Mouse (Mus musculus) liver, adult 2 months (tissue): ENCODE data around the gene Slc35b1. TPM values are rescaled to one million over a fixed set of nuclear protein-coding genes. Genes with fewer than 3 reads are reported as not detected.
"Not testable (repeated sequence)": the region's sequence is repeated elsewhere in the genome, so short reads cannot be mapped to it uniquely, and the experiment has no call there.

Source experiments
- DNase-seq: peaks from one replicate; pipeline ENCODE4 v3.0.0-alpha.2; 2011; ENCODE audit warnings: low read depth, low spot score; ENCODE audit errors: extremely low read depth
- H3K27ac ChIP-seq: fragments of 200-500 bp; replicated peaks from 2 replicates; pipeline ENCODE4 v1.5.1; 2012; ENCODE audit warnings: low read depth, mild to moderate bottlenecking, control low read depth, inconsistent platforms, low read length; ENCODE audit not compliant: insufficient read depth
- H3K27me3 ChIP-seq: fragments of 200-500 bp; 2 replicates; pipeline ENCODE4 v1.6.1; 2012; ENCODE audit warnings: mild to moderate bottlenecking, moderate library complexity, low read length, inconsistent platforms; ENCODE audit not compliant: control insufficient read depth, insufficient read depth
- H3K36me3 ChIP-seq: fragments of 200-500 bp; 2 replicates; pipeline ENCODE4 v1.6.1; 2012; ENCODE audit warnings: low read length, inconsistent platforms; ENCODE audit not compliant: control insufficient read depth, insufficient read depth
- H3K4me1 ChIP-seq: fragments of 200-500 bp; 2 replicates; pipeline ENCODE4 v1.6.1; 2011; ENCODE audit warnings: low read length; ENCODE audit not compliant: control insufficient read depth, insufficient read depth
- H3K4me3 ChIP-seq: fragments of 200-500 bp; 2 replicates; pipeline ENCODE4 v1.5.1; 2011; ENCODE audit warnings: low read depth, mild to moderate bottlenecking, control low read depth, low read length, moderate library complexity; ENCODE audit not compliant: insufficient read depth
- H3K79me2 ChIP-seq: fragments of 200-500 bp; 2 replicates; pipeline ENCODE4 v1.6.1; 2012; ENCODE audit warnings: inconsistent platforms, mild to moderate bottlenecking, low read length, moderate library complexity; ENCODE audit not compliant: control insufficient read depth, insufficient read depth
- H3K9ac ChIP-seq: fragments of 200-500 bp; 2 replicates; pipeline ENCODE4 v1.6.1; 2012; ENCODE audit warnings: low read depth, mild to moderate bottlenecking, control low read depth, inconsistent platforms, low read length
- CTCF ChIP-seq: fragments of 200-500 bp; IDR thresholded peaks from 2 replicates; pipeline ENCODE4 v1.5.1; 2011; ENCODE audit warnings: low read depth, low read length, control low read depth
- POLR2A ChIP-seq: fragments of 200-500 bp; IDR thresholded peaks from 2 replicates; pipeline ENCODE4 v1.6.1; 2011; ENCODE audit warnings: low read length, control low read depth; ENCODE audit not compliant: insufficient read depth; ENCODE audit errors: extremely low read depth
- WGBS: fragments of 180-500 bp; shearing (Covaris S2); methylation state at CpG from one replicate; pipeline ENCODE4 v1.1.7; 2018; 5-methylcytosine and 5-hydroxymethylcytosine counted together
- polyA plus RNA-seq: library from polyadenylated mRNA; depleted of rRNA; stranded (reverse); fragments of >200 nt; gene quantifications from 2 replicates; pipeline ENCODE4 v1.2.3, GENCODE M21; 2012
- total RNA-seq: library from RNA; depleted of rRNA; stranded (reverse); fragments of >200 nt; gene quantifications from 2 replicates; pipeline ENCODE4 v1.2.3, GENCODE M21; 2014

Slc35b1 gene
- total and polyA plus RNA-seq, 2 experiments, result 58.6 to 92.0 TPM

GRCm38 (mm10) chr11:95403382-95404340, 19.2 kb downstream of the Slc35b1 start:
- Histone ChIP-seq H3K27me3 (no peaks in the 10 kb centered on the region), H3K9ac (no peak overlapping the region), H3K79me2 (no peaks in the 10 kb centered on the region), H3K27ac (no peak overlapping the region), H3K4me1 (no peaks in the 10 kb centered on the region; the same call in 1 of the 2 replicates), H3K36me3 (no peaks in the 10 kb centered on the region), H3K4me3 (no peak overlapping the region)
- DNase-seq, result no peak
- 76% methylated on average over 16 of the region's 16 CpGs for WGBS
- no peak for TF ChIP-seq CTCF
- TF ChIP-seq POLR2A, result no peak

GRCm38 (mm10) chr11:95405771-95406170, 21.3 kb downstream of the Slc35b1 start:
- no peak overlapping the region for H3K27ac ChIP-seq
- DNase-seq, result peak; percentile 29
- H3K79me2 ChIP-seq, result no peaks in the 10 kb centered on the region
- TF ChIP-seq CTCF, result no peak
- TF ChIP-seq POLR2A, result no peak
- WGBS, result 9% methylated on average over 4 of the region's 4 CpGs
- no peaks in the 10 kb centered on the region; the same call in 1 of the 2 replicates for H3K4me1 ChIP-seq
- no peak overlapping the region for H3K9ac ChIP-seq
- no peaks in the 10 kb centered on the region for H3K27me3 ChIP-seq
- no peak overlapping the region for H3K4me3 ChIP-seq
- no peaks in the 10 kb centered on the region for H3K36me3 ChIP-seq

- not testable (repeated sequence) for H3K27ac ChIP-seq, H3K4me3 ChIP-seq, H3K9ac ChIP-seq, H3K79me2 ChIP-seq, DNase-seq, H3K27me3 ChIP-seq, H3K36me3 ChIP-seq, H3K4me1 ChIP-seq
- 87% methylated on average over 5 of the region's 5 CpGs for WGBS
Measured at GRCm38 (mm10) chr11:95406398-95406797, 21.9 kb downstream of the Slc35b1 start.

GRCm38 (mm10) chr11:95409450-95410112, 25.1 kb downstream of the Slc35b1 start:
- Histone ChIP-seq H3K4me1 (peaks cover 3% of the 10 kb centered on the region; the same call in 1 of the 2 replicates), H3K36me3 (no peaks in the 10 kb centered on the region), H3K79me2 (no peaks in the 10 kb centered on the region), H3K27me3 (no peaks in the 10 kb centered on the region), H3K9ac (no peak overlapping the region), H3K27ac (no peak overlapping the region; the same call in 1 of the 2 replicates), H3K4me3 (no peak overlapping the region)
- 49% methylated on average over 10 of the region's 10 CpGs for WGBS
- peak; percentile 87 for DNase-seq
- TF ChIP-seq POLR2A, result no peak

DNA sequence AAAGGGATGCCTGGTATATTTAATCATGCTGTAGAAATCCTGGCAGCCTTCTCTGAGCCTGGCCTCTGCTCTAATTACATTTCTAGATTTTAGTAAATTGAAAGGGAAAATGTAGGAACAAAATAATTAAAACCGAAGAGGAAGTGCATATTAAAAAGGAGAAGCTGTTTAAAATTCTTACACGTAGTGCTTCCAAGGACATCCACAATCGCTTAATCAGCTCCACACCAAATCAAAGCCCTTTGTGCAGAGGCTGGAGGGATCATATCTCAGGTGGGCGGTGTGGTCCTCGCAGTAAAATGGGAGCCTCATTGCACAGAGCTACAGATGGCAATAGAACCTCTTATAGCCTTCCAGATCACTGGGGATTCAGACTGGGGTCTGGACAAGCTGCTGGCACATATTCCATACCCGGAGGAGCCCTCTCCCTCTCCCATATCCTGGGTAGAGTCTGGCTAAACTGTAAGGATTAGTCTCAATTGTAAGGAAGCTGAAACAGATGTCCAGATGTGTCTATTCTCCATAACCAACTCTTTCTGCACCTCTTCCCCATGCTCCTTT, 27.0 kb downstream of the Slc35b1 start:
- DNase-seq, result no peak
- H3K4me1 ChIP-seq, result peaks cover 9% of the 10 kb centered on the region; the same call in 1 of the 2 replicates
- H3K9ac ChIP-seq, result no peak overlapping the region
- peaks cover 4% of the 10 kb centered on the region; the same call in 1 of the 2 replicates for H3K79me2 ChIP-seq
- no peaks in the 10 kb centered on the region for H3K36me3 ChIP-seq
- no peak overlapping the region for H3K4me3 ChIP-seq
- H3K27me3 ChIP-seq, result no peaks in the 10 kb centered on the region
- no peak for TF ChIP-seq POLR2A
- TF ChIP-seq CTCF, result no peak
- WGBS, result 79% methylated on average over 6 of the region's 6 CpGs
- no peak overlapping the region; the same call in 1 of the 2 replicates for H3K27ac ChIP-seq
